ENCODE assay signal across 9 mouse cellular contexts in the genomic region with DNA sequence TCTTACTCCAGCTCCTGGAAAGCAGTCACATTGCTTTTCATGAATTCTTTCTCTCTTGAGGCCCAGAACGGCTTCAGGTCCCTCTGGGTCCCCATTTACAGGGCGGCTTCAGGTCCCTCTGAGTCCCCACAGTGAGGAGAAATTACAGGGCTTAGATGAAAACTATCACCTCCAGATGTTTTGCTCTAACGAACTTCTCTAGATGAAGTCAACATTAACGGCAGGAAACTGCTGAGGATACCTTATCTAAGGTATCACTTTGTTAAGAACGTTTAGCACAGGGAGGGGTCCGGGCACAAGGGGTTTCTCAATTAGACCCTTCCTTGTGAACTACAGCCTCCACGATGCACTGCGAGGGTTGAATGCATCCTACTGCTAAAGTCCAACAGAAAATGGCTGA. TPM values are rescaled to one million over a fixed set of nuclear protein-coding genes. Genes with fewer than 3 reads are reported as not detected.
DNase-seq lines count a peak whose midpoint lies in the region; ATAC-seq and TF ChIP-seq lines count a peak whose summit lies in the region.
"Had no signal": no experiment of that assay in that cellular context is flagged by ENCODE, and none has a peak within 500 bp of the region (broad histone marks: within the 10 kb centered on the region; RNA-seq: fewer than 3 reads in every experiment).

No protein-coding gene starts in this region.

- TF ChIP-seq CTCF in heart, postnatal 0 days (IDR thresholded peaks at IDR 0.05; ENCODE audit: low read depth), result no peak
- TF ChIP-seq CTCF in G1E (IDR thresholded peaks at IDR 0.05; ENCODE audit: low read depth, low read length), result no peak
- no peak for TF ChIP-seq CTCF in forebrain, postnatal 0 days (IDR thresholded peaks at IDR 0.05; ENCODE audit: low read depth)
- no peak for TF ChIP-seq CTCF in liver, postnatal 0 days (IDR thresholded peaks at IDR 0.05; ENCODE audit: low read depth)

- no peak for ATAC-seq in heart, postnatal 0 days (ENCODE audit: insufficient read depth, low read depth)
- ATAC-seq in G1E (ENCODE audit: extremely low read depth, insufficient number of reproducible peaks, low FRiP score, poor library complexity, severe bottlenecking), result no peak
- ATAC-seq in forebrain, postnatal 0 days, result no peak
- ATAC-seq in liver, postnatal 0 days, result no peak

- H3K36me3 ChIP-seq in heart, postnatal 0 days (replicated peaks; ENCODE audit: control insufficient read depth, insufficient read depth, low read length), result no peaks in the 10 kb centered on the region
- H3K36me3 ChIP-seq in G1E (replicated peaks), result peaks cover 29% of the 10 kb centered on the region
- H3K36me3 ChIP-seq in forebrain, postnatal 0 days (ENCODE audit: insufficient read depth), result no peaks in the 10 kb centered on the region
- H3K36me3 ChIP-seq in liver, postnatal 0 days (replicated peaks; ENCODE audit: insufficient read depth, low read length), result peaks cover 3% of the 10 kb centered on the region

- DNase-seq in heart, postnatal 0 days (ENCODE audit: low spot score), result no peak
- DNase-seq in heart, adult 9 months (ENCODE audit: low spot score in 2 of 2), result no peak
- DNase-seq in G1E (ENCODE audit: low spot score), result peak; percentile 15
- DNase-seq in forebrain, postnatal 0 days, result no peak
- no peak for DNase-seq in liver, postnatal 0 days
- DNase-seq in right cerebral cortex, postnatal 4 days, result no peak
- DNase-seq in urinary bladder, postnatal 10 days (ENCODE audit: low spot score), result no peak
- DNase-seq in lung, postnatal 14 days, result no peak
- DNase-seq: gastrocnemius, postnatal 10 days had no signal

- no peak for TF ChIP-seq EP300 in heart, postnatal 0 days (IDR thresholded peaks at IDR 0.05; ENCODE audit: low read depth)
- TF ChIP-seq EP300 in liver, postnatal 0 days (IDR thresholded peaks at IDR 0.05; ENCODE audit: low read depth), result peak; percentile 69

- WGBS in heart, postnatal 0 days, result 63% methylated on average over 8 of the region's 8 CpGs
- WGBS in forebrain, postnatal 0 days, result 92% methylated on average over 8 of the region's 8 CpGs
- 47% methylated on average over 8 of the region's 8 CpGs for WGBS in liver, postnatal 0 days (ENCODE audit: insufficient replicate concordance)

- no peaks in the 10 kb centered on the region for H3K9me3 ChIP-seq in heart, postnatal 0 days (replicated peaks; ENCODE audit: control insufficient read depth, low read length)
- H3K9me3 ChIP-seq in G1E (replicated peaks), result no peaks in the 10 kb centered on the region
- no peaks in the 10 kb centered on the region for H3K9me3 ChIP-seq in forebrain, postnatal 0 days (ENCODE audit: low read length)
- no peaks in the 10 kb centered on the region for H3K9me3 ChIP-seq in liver, postnatal 0 days (ENCODE audit: low read length)

- H3K9ac ChIP-seq in heart, postnatal 0 days (replicated peaks; ENCODE audit: low read depth, low read length), result no peak overlapping the region
- H3K9ac ChIP-seq in forebrain, postnatal 0 days, result no peak overlapping the region
- H3K9ac ChIP-seq in liver, postnatal 0 days (replicated peaks), result peak overlapping the region; percentile 68

- no peak overlapping the region for H3K4me3 ChIP-seq in heart, postnatal 0 days (ENCODE audit: low read depth, low read length)
- peak overlapping the region; percentile 93 for H3K4me3 ChIP-seq in G1E (ENCODE audit: low read depth, low read length)
- no peak overlapping the region for H3K4me3 ChIP-seq in forebrain, postnatal 0 days (ENCODE audit: low read depth, low read length)
- peak overlapping the region; percentile 86 for H3K4me3 ChIP-seq in liver, postnatal 0 days (ENCODE audit: low read depth, low read length)

- peaks cover 20% of the 10 kb centered on the region for H3K4me1 ChIP-seq in heart, postnatal 0 days (ENCODE audit: control insufficient read depth, insufficient read depth)
- H3K4me1 ChIP-seq in G1E (ENCODE audit: insufficient read depth, low read depth, low read length), result peaks cover 45% of the 10 kb centered on the region
- H3K4me1 ChIP-seq in forebrain, postnatal 0 days (ENCODE audit: insufficient read depth), result peaks cover 10% of the 10 kb centered on the region
- H3K4me1 ChIP-seq in liver, postnatal 0 days (ENCODE audit: insufficient read depth), result peaks cover 19% of the 10 kb centered on the region

- peak overlapping the region; percentile 85; the same call in 1 of the 2 replicates for H3K4me2 ChIP-seq in heart, postnatal 0 days (ENCODE audit: low read depth, low read length)
- H3K4me2 ChIP-seq in forebrain, postnatal 0 days (ENCODE audit: low read depth), result peak overlapping the region; percentile 80; the same call in 1 of the 2 replicates
- H3K4me2 ChIP-seq in liver, postnatal 0 days (ENCODE audit: low read depth, low read length), result peak overlapping the region; percentile 87

- no peak overlapping the region for H3K27ac ChIP-seq in heart, postnatal 0 days (ENCODE audit: low read depth)
- H3K27ac ChIP-seq in forebrain, postnatal 0 days (ENCODE audit: low read depth, low read length), result 0 out of 2 replicates have a peak overlapping the region, but pooled peaks have one; percentile 95
- peak overlapping the region; percentile 89 for H3K27ac ChIP-seq in liver, postnatal 0 days (ENCODE audit: low read depth)

- H3K27me3 ChIP-seq in heart, postnatal 0 days (ENCODE audit: control insufficient read depth, insufficient read depth, low read length), result no peaks in the 10 kb centered on the region
- no peaks in the 10 kb centered on the region for H3K27me3 ChIP-seq in G1E (ENCODE audit: insufficient read depth, low read length)
- no peaks in the 10 kb centered on the region for H3K27me3 ChIP-seq in forebrain, postnatal 0 days (ENCODE audit: insufficient read depth, low read length)
- no peaks in the 10 kb centered on the region for H3K27me3 ChIP-seq in liver, postnatal 0 days (ENCODE audit: insufficient read depth, low read length)

RNA-seq across cellular contexts. Expression of gene Primpol, which starts 1.1 kb away (rescaled TPM):
- total RNA-seq in heart, postnatal 0 days (2014; rRNA removed; ENCODE audit: low replicate concordance), result 1.7 and 2.9 TPM in 2 replicates
- polyA plus RNA-seq in heart, postnatal 0 days (2015; fragmentation: Nextera tagmentation; extraction: Ambion mirVana), result 3.4 and 4.3 TPM in 2 replicates
- total RNA-seq in G1E (2014; fragmentation: Nextera tagmentation) (137 and 150 TPM in 2 replicates), G1E (2017) (39.6 and 44.2 TPM in 2 replicates)
- polyA plus RNA-seq in G1E (2012), result 2.3 and 5.3 TPM in 2 replicates
- total RNA-seq in forebrain, postnatal 0 days (2014; rRNA removed), result 5.4 and 6.1 TPM in 2 replicates
- polyA plus RNA-seq in forebrain, postnatal 0 days (2015; fragmentation: Nextera tagmentation; extraction: Ambion mirVana), result 2.7 and 3.8 TPM in 2 replicates
- 4.2 and 4.5 TPM in 2 replicates for polyA plus RNA-seq in liver, postnatal 0 days (2015; fragmentation: Nextera tagmentation; extraction: Ambion mirVana)

RNA-seq across cellular contexts. Expression of gene Casp3, which starts 1.2 kb away (rescaled TPM):
- total RNA-seq in heart, postnatal 0 days (2014; rRNA removed; ENCODE audit: low replicate concordance), result 11.8 and 20.8 TPM in 2 replicates
- 28.6 and 30.4 TPM in 2 replicates for polyA plus RNA-seq in heart, postnatal 0 days (2015; fragmentation: Nextera tagmentation; extraction: Ambion mirVana)
- total RNA-seq in G1E (2014; fragmentation: Nextera tagmentation) (101 and 102 TPM in 2 replicates), G1E (2017) (364 and 390 TPM in 2 replicates)
- 23.9 and 38.8 TPM in 2 replicates for polyA plus RNA-seq in G1E (2012)
- 232 and 251 TPM in 2 replicates for total RNA-seq in forebrain, postnatal 0 days (2014; rRNA removed)
- polyA plus RNA-seq in forebrain, postnatal 0 days (2015; fragmentation: Nextera tagmentation; extraction: Ambion mirVana), result 271 and 275 TPM in 2 replicates
- polyA plus RNA-seq in liver, postnatal 0 days (2015; fragmentation: Nextera tagmentation; extraction: Ambion mirVana), result 19.0 and 20.7 TPM in 2 replicates

Comparison
In these comparisons a context has a peak if more than half of its experiments do, and no peak if none do; other contexts are left out.
1. H3K4me3 ChIP-seq: peak in G1E (single experiment) and liver, postnatal 0 days (single experiment); none in heart, postnatal 0 days (single experiment) and forebrain, postnatal 0 days (single experiment).
2. Peak in every context shown above with its lines, with median percentiles within 50 percentile points of each other: H3K4me2 ChIP-seq.